Mouse (Mus musculus): Measurements from ENCODE around the gene Glrx3. TPM values are rescaled to one million over a fixed set of nuclear protein-coding genes. Genes with fewer than 3 reads are reported as not detected.

The Glrx3 gene
- total and polyA plus RNA-seq, 3 experiments, result 182 to 372 (median 279) TPM

DNA sequence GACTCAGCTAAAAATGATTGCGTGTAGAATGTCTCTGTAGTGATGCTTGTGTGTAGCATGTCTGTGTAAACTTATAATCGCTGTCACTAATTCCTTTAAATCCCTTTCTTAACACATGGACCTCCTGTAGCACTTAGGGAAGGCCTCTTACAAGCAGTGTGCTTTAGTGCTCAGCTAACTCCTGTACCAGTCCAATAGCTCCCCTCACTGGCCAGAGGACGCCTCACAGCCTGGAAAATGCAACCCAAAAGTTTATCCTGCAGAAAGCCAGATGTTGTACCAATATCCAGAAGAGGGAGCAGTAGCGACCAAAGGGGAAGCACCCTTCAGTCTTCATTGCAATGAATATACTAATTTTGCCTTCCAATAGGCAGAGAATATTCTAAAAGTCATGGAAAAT is 30.8 kb downstream of the Glrx3 start:
- TF ChIP-seq CTCF (conservative IDR thresholded peaks at IDR 0.05 in 1 of 2, IDR thresholded peaks at IDR 0.05 in 1 of 2; ENCODE audit: low read depth in 2 of 2, low read length in 2 of 2), result peak; percentile 11 to 68; a peak in 2 of 4 replicates
- TF ChIP-seq SMC3 (IDR thresholded peaks at IDR 0.05; ENCODE audit: low read depth, low read length), result peak; percentile 27
- TF ChIP-seq RAD21 (IDR thresholded peaks at IDR 0.05; ENCODE audit: low read depth, low read length), result peak; percentile 61
- TF ChIP-seq E2F4 (IDR thresholded peaks at IDR 0.05; ENCODE audit: insufficient replicate concordance, low read depth, low read length), result no peak
- dilution Hi-C loops (cut with MboI; ENCODE audit: extremely low pct_ligation_motif_present, extremely low pct_unique_long_range_greater_than_20kb, low sequenced_read_pairs), result no loop called here
- H3K27me3 ChIP-seq (replicated peaks), result peaks cover 7% of the 10 kb centered on the region
- no peak overlapping the region for H3K27ac ChIP-seq (ENCODE audit: insufficient read depth, low read depth)
- peaks cover 0 to 3% of the 10 kb centered on the region in 2 experiments; a peak in 1 of 4 replicates for H3K4me1 ChIP-seq (ENCODE audit: control insufficient read depth in 1 of 2, insufficient read depth in 2 of 2)
- no peaks in the 10 kb centered on the region for H3K79me2 ChIP-seq (replicated peaks; ENCODE audit: control insufficient read depth, extremely low read depth, insufficient read depth, poor library complexity, severe bottlenecking)
- peaks cover 39 to 64% of the 10 kb centered on the region in 2 experiments for H3K36me3 ChIP-seq (replicated peaks in 1 of 2; ENCODE audit: control insufficient read depth in 1 of 2, insufficient read depth in 1 of 2, low read length in 1 of 2)
- no peak overlapping the region for H3K9ac ChIP-seq (ENCODE audit: insufficient read depth, low read depth)
- H3K4me2 ChIP-seq (ENCODE audit: insufficient read depth, low read depth, poor library complexity, severe bottlenecking), result no peak overlapping the region
- no peak overlapping the region for H3K4me3 ChIP-seq (replicated peaks in 1 of 3; ENCODE audit: low read depth in 2 of 3, low read length in 2 of 3, poor library complexity in 1 of 3)
- in situ Hi-C loops (cut with MboI; ENCODE audit: low pct_ligation_motif_present, low pct_unique_long_range_greater_than_20kb, low sequenced_read_pairs), result no loop called here
- peak; percentile 48 for DNase-seq (ENCODE audit: extremely low read depth)
- no peaks in the 10 kb centered on the region for H3K9me3 ChIP-seq (replicated peaks; ENCODE audit: low read length)

DNA sequence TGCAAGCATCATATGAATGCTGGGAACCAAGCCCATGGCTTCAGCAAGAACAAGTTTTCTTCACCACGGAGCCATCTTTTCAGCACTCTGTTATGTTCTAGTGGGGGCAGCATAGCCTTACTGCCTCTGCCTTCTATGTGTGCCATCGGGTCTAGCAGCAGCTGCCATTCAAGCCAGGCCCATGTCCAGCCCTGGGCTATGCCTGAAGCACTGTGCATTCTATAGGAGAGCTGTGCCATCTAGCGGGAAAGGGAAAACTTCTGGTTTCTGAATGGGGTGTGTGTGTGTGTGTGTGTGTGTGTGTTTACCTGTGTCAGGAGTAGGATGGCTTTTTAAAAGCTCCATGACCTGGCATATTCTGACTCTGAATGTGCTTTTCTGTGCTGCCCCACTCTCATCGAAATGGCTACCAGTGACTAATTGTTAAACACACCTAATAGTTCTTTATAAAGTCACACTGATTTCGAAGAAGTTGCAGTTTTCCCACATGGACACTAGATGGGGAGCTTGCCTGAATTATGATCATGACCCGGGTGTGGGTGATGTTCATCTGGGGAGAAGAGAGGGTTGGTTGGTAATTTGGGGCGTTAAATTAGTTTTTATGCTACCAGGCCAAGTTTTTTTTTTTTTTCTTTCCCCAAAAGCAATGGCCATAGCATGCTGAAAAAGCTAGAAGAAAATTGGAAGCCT is 34.2 kb downstream of the Glrx3 start:
- no peaks in the 10 kb centered on the region for H3K79me2 ChIP-seq (replicated peaks; ENCODE audit: control insufficient read depth, extremely low read depth, insufficient read depth, poor library complexity, severe bottlenecking)
- H3K4me1 ChIP-seq (ENCODE audit: control insufficient read depth in 1 of 2, insufficient read depth in 2 of 2), result peaks cover 0 to 3% of the 10 kb centered on the region in 2 experiments; a peak in 1 of 4 replicates
- no peak overlapping the region for H3K27ac ChIP-seq (ENCODE audit: insufficient read depth, low read depth)
- no peak overlapping the region for H3K4me3 ChIP-seq (replicated peaks in 1 of 3; ENCODE audit: low read depth in 2 of 3, low read length in 2 of 3, poor library complexity in 1 of 3)
- dilution Hi-C loops (cut with MboI; ENCODE audit: extremely low pct_ligation_motif_present, extremely low pct_unique_long_range_greater_than_20kb, low sequenced_read_pairs) (no loop called here), in situ Hi-C loops (cut with MboI; ENCODE audit: low pct_ligation_motif_present, low pct_unique_long_range_greater_than_20kb, low sequenced_read_pairs) (loop anchor here (10.0 kb wide), 1 partner anchor 613 kb away; no protein-coding TSS in a partner anchor)
- H3K27me3 ChIP-seq (replicated peaks), result peaks cover 17% of the 10 kb centered on the region
- TF ChIP-seq CTCF (conservative IDR thresholded peaks at IDR 0.05 in 1 of 2, IDR thresholded peaks at IDR 0.05 in 1 of 2; ENCODE audit: low read depth in 2 of 2, low read length in 2 of 2) (peak in 1 of 2 experiments; percentile 41; a peak in 2 of 4 replicates), RAD21 (IDR thresholded peaks at IDR 0.05; ENCODE audit: low read depth, low read length) (peak; percentile 6), MYC (IDR thresholded peaks at IDR 0.05; ENCODE audit: low read depth, low read length) (no peak)
- no peaks in the 10 kb centered on the region for H3K9me3 ChIP-seq (replicated peaks; ENCODE audit: low read length)
- H3K36me3 ChIP-seq (replicated peaks in 1 of 2; ENCODE audit: control insufficient read depth in 1 of 2, insufficient read depth in 1 of 2, low read length in 1 of 2), result peaks cover 14 to 32% of the 10 kb centered on the region in 2 experiments
- no peak overlapping the region for H3K9ac ChIP-seq (ENCODE audit: insufficient read depth, low read depth)
- DNase-seq (ENCODE audit: extremely low read depth), result peak; percentile 17
- H3K4me2 ChIP-seq (ENCODE audit: insufficient read depth, low read depth, poor library complexity, severe bottlenecking), result no peak overlapping the region

DNA sequence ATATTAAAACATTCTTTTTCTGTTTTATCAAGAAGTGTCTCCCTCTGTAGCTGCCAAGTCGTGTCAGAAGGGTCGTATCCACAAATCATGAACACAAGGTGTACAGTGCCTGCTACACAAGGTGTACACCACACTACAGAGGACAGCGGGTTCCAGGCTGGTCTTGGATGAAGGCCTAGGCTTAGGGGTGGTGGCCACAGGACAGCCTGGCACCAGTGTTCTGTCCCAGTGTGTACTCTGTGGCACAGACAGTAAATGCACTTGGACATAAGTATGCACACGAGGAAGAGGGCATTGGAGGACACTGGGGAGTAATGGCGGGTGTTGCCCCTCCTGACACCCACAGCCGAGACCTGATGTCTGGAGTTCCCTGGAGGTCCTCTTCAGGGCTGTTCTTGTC is 34.7 kb downstream of the Glrx3 start:
- dilution Hi-C loops (cut with MboI; ENCODE audit: extremely low pct_ligation_motif_present, extremely low pct_unique_long_range_greater_than_20kb, low sequenced_read_pairs) (no loop called here), in situ Hi-C loops (cut with MboI; ENCODE audit: low pct_ligation_motif_present, low pct_unique_long_range_greater_than_20kb, low sequenced_read_pairs) (loop anchor here (10.0 kb wide), 1 partner anchor 613 kb away; no protein-coding TSS in a partner anchor)
- Histone ChIP-seq H3K9me3 (replicated peaks; ENCODE audit: low read length) (no peaks in the 10 kb centered on the region), H3K27me3 (replicated peaks) (peaks cover 23% of the 10 kb centered on the region), H3K4me1 (ENCODE audit: control insufficient read depth in 1 of 2, insufficient read depth in 2 of 2) (0 out of 4 replicates have a peak, but pooled peaks cover 0 to 3% of the 10 kb centered on the region in 2 experiments), H3K27ac (ENCODE audit: insufficient read depth, low read depth) (no peak overlapping the region), H3K9ac (ENCODE audit: insufficient read depth, low read depth) (no peak overlapping the region), H3K36me3 (replicated peaks in 1 of 2; ENCODE audit: control insufficient read depth in 1 of 2, insufficient read depth in 1 of 2, low read length in 1 of 2) (peaks cover 10 to 26% of the 10 kb centered on the region in 2 experiments), H3K79me2 (replicated peaks; ENCODE audit: control insufficient read depth, extremely low read depth, insufficient read depth, poor library complexity, severe bottlenecking) (no peaks in the 10 kb centered on the region), H3K4me2 (ENCODE audit: insufficient read depth, low read depth, poor library complexity, severe bottlenecking) (no peak overlapping the region), H3K4me3 (replicated peaks in 1 of 3; ENCODE audit: low read depth in 2 of 3, low read length in 2 of 3, poor library complexity in 1 of 3) (no peak overlapping the region)
- no peak for DNase-seq (ENCODE audit: extremely low read depth)
- TF ChIP-seq SIN3A (IDR thresholded peaks at IDR 0.05; ENCODE audit: low read length) (no peak), USF2 (conservative IDR thresholded peaks at IDR 0.05; ENCODE audit: low read depth, low read length) (no peak), PAX5 (IDR thresholded peaks at IDR 0.05; ENCODE audit: low read length) (no peak), UBTF (IDR thresholded peaks at IDR 0.05; ENCODE audit: low read depth, low read length) (no peak), MAZ (IDR thresholded peaks at IDR 0.05; ENCODE audit: low read depth, low read length) (no peak), JUND (conservative IDR thresholded peaks at IDR 0.05; ENCODE audit: low read depth, low read length) (no peak), TCF12 (IDR thresholded peaks at IDR 0.05; ENCODE audit: low read depth, low read length) (no peak), MYC (IDR thresholded peaks at IDR 0.05; ENCODE audit: low read depth, low read length) (no peak), ZNF384 (IDR thresholded peaks at IDR 0.05; ENCODE audit: low read depth, low read length) (no peak), TBP (conservative IDR thresholded peaks at IDR 0.05; ENCODE audit: low read depth, low read length) (no peak), EP300 (IDR thresholded peaks at IDR 0.05; ENCODE audit: low read length) (no peak), POLR2A (IDR thresholded peaks at IDR 0.05; ENCODE audit: low read depth, low read length) (no peak), ZKSCAN1 (IDR thresholded peaks at IDR 0.05; ENCODE audit: borderline replicate concordance, low read depth, low read length) (no peak), IRF4 (IDR thresholded peaks at IDR 0.05; ENCODE audit: low read depth, low read length) (no peak), SMC3 (IDR thresholded peaks at IDR 0.05; ENCODE audit: low read depth, low read length) (no peak), NRF1 (IDR thresholded peaks at IDR 0.05; ENCODE audit: low read depth, low read length) (no peak), MAFK (IDR thresholded peaks at IDR 0.05; ENCODE audit: insufficient replicate concordance, low read length) (no peak), E2F4 (IDR thresholded peaks at IDR 0.05; ENCODE audit: insufficient replicate concordance, low read depth, low read length) (no peak), ZC3H11A (IDR thresholded peaks at IDR 0.05; ENCODE audit: low read depth, low read length) (no peak), CTCF (conservative IDR thresholded peaks at IDR 0.05 in 1 of 2, IDR thresholded peaks at IDR 0.05 in 1 of 2; ENCODE audit: low read depth in 2 of 2, low read length in 2 of 2) (no peak)

Measured in CH12.LX (cell line).